Mouse (Mus musculus) urinary bladder, adult 2 months (tissue): ENCODE data around the gene Ms4a3. TPM values are rescaled to one million over a fixed set of nuclear protein-coding genes. Genes with fewer than 3 reads are reported as not detected.

Experiments
- DNase-seq: peaks from one replicate; pipeline ENCODE4 v3.0.0; 2022; ENCODE audit warnings: low spot score
- polyA plus RNA-seq: library from polyadenylated mRNA; depleted of rRNA; stranded (reverse); fragments of >200 nt; gene quantifications from 2 replicates; pipeline ENCODE4 v1.2.3, GENCODE M21; 2012; rRNA removed

Ms4a3 gene
- polyA plus RNA-seq, 1 experiment, result not detected

- no peak for DNase-seq
These were observed 51.4 kb downstream of the Ms4a3 start for GRCm38 (mm10) chr19:11589205-11589604.

Other genes with a start within 250 kb of the Ms4a3 start
- 1.5 and 2.5 TPM in 2 replicates for gene Ms4a4c, start 236.1 kb downstream of the Ms4a3 start, polyA plus RNA-seq
- 5.0 TPM in 2 replicates for gene Ms4a4b, start 197.3 kb downstream of the Ms4a3 start, polyA plus RNA-seq
- gene Ms4a6c, start 171.5 kb downstream of the Ms4a3 start, polyA plus RNA-seq, result 12.8 and 13.3 TPM in 2 replicates
- gene Gm8369, start 154.9 kb downstream of the Ms4a3 start, polyA plus RNA-seq, result 0.69 and 0.70 TPM in 2 replicates
- 9.2 and 14.0 TPM in 2 replicates for gene Ms4a6b, start 124.3 kb downstream of the Ms4a3 start, polyA plus RNA-seq
- gene Ms4a4d, start 104.0 kb downstream of the Ms4a3 start, polyA plus RNA-seq, result 45.9 and 47.7 TPM in 2 replicates
- 5.2 and 6.5 TPM in 2 replicates for gene Ms4a6d, start 36.0 kb downstream of the Ms4a3 start, polyA plus RNA-seq
- gene Ms4a2, start 17.1 kb downstream of the Ms4a3 start, polyA plus RNA-seq, result 0.19 and 0.21 TPM in 2 replicates
- gene Oosp2, start 19.7 kb upstream of the Ms4a3 start, polyA plus RNA-seq, result not detected in 2 replicates
- gene Oosp1, start 50.3 kb upstream of the Ms4a3 start, polyA plus RNA-seq, result not detected in 2 replicates
- not detected in 2 replicates for gene Oosp3, start 56.2 kb upstream of the Ms4a3 start, polyA plus RNA-seq
- gene Gif, start 106.7 kb upstream of the Ms4a3 start, polyA plus RNA-seq, result not detected in 2 replicates
- gene Mrpl16, start 129.5 kb upstream of the Ms4a3 start, polyA plus RNA-seq, result 32.9 and 33.0 TPM in 2 replicates
- gene Stx3, start 178.6 kb upstream of the Ms4a3 start, polyA plus RNA-seq, result 16.9 and 19.3 TPM in 2 replicates
- 0.08 TPM in 1 of 2 replicates, not detected in the other for gene Olfr1417, start 198.4 kb upstream of the Ms4a3 start, polyA plus RNA-seq
- not detected in 2 replicates for gene Olfr1418, start 220.2 kb upstream of the Ms4a3 start, polyA plus RNA-seq
- gene Olfr1419, start 234.3 kb upstream of the Ms4a3 start, polyA plus RNA-seq, result 0.03 TPM in 1 of 2 replicates, not detected in the other
- gene Olfr1420, start 245.7 kb upstream of the Ms4a3 start, polyA plus RNA-seq, result not detected in 2 replicates